Mouse (Mus musculus) cerebellum, adult 2 months (tissue): ENCODE results near the gene Rnf185.

Experiments
- CTCF ChIP-seq: fragments of 200-500 bp; IDR thresholded peaks from 2 replicates; pipeline ENCODE4 v1.5.1; 2011; ENCODE audit warnings: low read depth, mild to moderate bottlenecking, control low read depth, low read length, moderate library complexity, borderline replicate concordance; ENCODE audit not compliant: insufficient read depth
- POLR2A ChIP-seq: fragments of 200-500 bp; IDR thresholded peaks from 2 replicates; pipeline ENCODE4 v1.6.1; 2011; ENCODE audit warnings: low read length, control low read depth, borderline replicate concordance; ENCODE audit not compliant: insufficient read depth

- TF ChIP-seq POLR2A, result no peak
- TF ChIP-seq CTCF, result peak; percentile 99
Observed at GRCm38 (mm10) chr11:3386941-3387368, 65.2 kb downstream of the Rnf185 start.
